Mouse (Mus musculus) lung, embryonic 15.5 days (tissue): ENCODE results near the gene Nit2. TPM values are rescaled to one million over a fixed set of nuclear protein-coding genes. Genes with fewer than 3 reads are reported as not detected.
"Not testable (repeated sequence)": the region's sequence is repeated elsewhere in the genome, so short reads cannot be mapped to it uniquely, and the experiment has no call there.

Experiments used
- ATAC-seq: fragments of 200-750 bp; cut with Nextera tagmentation; 2 replicates; pipeline ENCODE4 v1.8.0; 2017; ENCODE audit warnings: moderate number of reproducible peaks, borderline replicate concordance; ENCODE audit not compliant: low FRiP score, low TSS enrichment; ENCODE audit errors: extremely low read depth
- H3K27ac ChIP-seq: fragments of 300-500 bp; sonication (generic); 2 replicates; pipeline ENCODE4 v1.5.1; 2015; ENCODE audit warnings: moderate library complexity, mild to moderate bottlenecking, inconsistent platforms
- H3K27me3 ChIP-seq: fragments of 300-500 bp; sonication (generic); 2 replicates; pipeline ENCODE4 v1.6.1; 2015; ENCODE audit warnings: inconsistent platforms
- H3K36me3 ChIP-seq: fragments of 300-500 bp; sonication (generic); 2 replicates; pipeline ENCODE4 v1.6.1; 2015; ENCODE audit warnings: inconsistent platforms
- H3K4me1 ChIP-seq: fragments of 300-500 bp; sonication (generic); 2 replicates; pipeline ENCODE4 v1.6.1; 2015; ENCODE audit warnings: inconsistent platforms
- H3K4me2 ChIP-seq: fragments of 300-500 bp; sonication (generic); 2 replicates; pipeline ENCODE4 v1.6.1; 2015; ENCODE audit warnings: inconsistent platforms, mild to moderate bottlenecking, moderate library complexity
- H3K4me3 ChIP-seq: fragments of 300-500 bp; sonication (generic); 2 replicates; pipeline ENCODE4 v1.5.1; 2015; ENCODE audit warnings: mild to moderate bottlenecking, inconsistent platforms
- H3K9ac ChIP-seq: fragments of 300-500 bp; sonication (generic); 2 replicates; pipeline ENCODE4 v1.6.1; 2015; ENCODE audit warnings: inconsistent platforms
- H3K9me3 ChIP-seq: fragments of 300-500 bp; sonication (generic); 2 replicates; pipeline ENCODE4 v1.6.1; 2016; ENCODE audit warnings: inconsistent platforms
- WGBS: fragments of 180-500 bp; shearing (Covaris S2); methylation state at CpG from one replicate; pipeline ENCODE4 v1.1.7; 2015; 5-methylcytosine and 5-hydroxymethylcytosine counted together
- polyA plus RNA-seq: library from polyadenylated mRNA; unstranded; fragments of >200 nt; fragmentation: Nextera tagmentation; extraction: Ambion mirVana; gene quantifications from 2 replicates; pipeline ENCODE4 v1.2.1, GENCODE M21; 2015

The Nit2 gene
- polyA plus RNA-seq, 1 experiment from 2014 or later = 72.4 TPM

DNA sequence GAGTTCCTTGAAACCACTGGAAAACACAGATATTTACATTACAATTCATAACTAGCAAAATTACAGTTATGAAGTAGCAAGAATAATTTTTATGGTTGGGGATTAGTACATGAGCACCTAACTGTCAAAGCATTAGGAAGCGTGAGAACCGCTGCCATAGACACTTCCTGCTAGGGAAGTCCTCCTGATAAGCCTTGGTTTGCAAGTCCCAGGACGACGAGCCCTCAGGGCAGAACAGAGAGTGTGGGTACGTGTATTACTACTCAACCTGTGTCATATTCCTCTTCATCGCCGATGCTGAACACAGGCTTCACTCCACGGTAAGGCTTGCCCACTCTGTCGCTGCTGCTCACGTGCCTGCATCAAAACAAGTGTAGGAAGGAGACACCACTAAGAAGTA, 10.5 kb upstream of the Nit2 start:
- no peak for ATAC-seq
- H3K27ac ChIP-seq = no peak overlapping the region
- H3K4me1 ChIP-seq = no peaks in the 10 kb centered on the region
- H3K4me3 ChIP-seq = no peak overlapping the region
- peaks cover 37% of the 10 kb centered on the region for H3K36me3 ChIP-seq
- H3K27me3 ChIP-seq = no peaks in the 10 kb centered on the region
- H3K9ac ChIP-seq = no peak overlapping the region
- no peaks in the 10 kb centered on the region for H3K9me3 ChIP-seq
- 85% methylated on average over 10 of the region's 10 CpGs for WGBS
- no peak overlapping the region for H3K4me2 ChIP-seq

DNA sequence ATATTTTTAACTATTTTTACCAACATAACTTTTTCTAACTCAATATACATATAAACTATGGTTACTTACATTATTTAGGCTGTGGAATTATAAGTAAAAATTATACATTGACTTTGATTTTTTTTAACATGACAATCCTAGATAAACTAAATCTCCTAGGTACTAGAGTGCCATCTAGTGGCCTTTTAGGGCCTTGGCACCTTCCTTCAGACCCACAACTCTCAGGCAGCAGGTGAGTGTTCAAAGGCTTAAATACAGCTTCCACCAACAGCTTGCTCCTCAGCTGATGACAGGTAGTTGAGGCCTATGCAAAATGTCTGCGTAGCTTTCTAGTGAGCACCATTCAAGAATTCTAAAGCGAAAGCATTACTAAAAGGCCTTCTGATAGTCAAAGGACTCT, 10.1 kb upstream of the Nit2 start:
- Histone ChIP-seq H3K4me2 (no peak overlapping the region), H3K4me1 (no peaks in the 10 kb centered on the region), H3K4me3 (no peak overlapping the region), H3K9me3 (no peaks in the 10 kb centered on the region), H3K9ac (no peak overlapping the region), H3K27me3 (no peaks in the 10 kb centered on the region), H3K27ac (no peak overlapping the region), H3K36me3 (peaks cover 36% of the 10 kb centered on the region)
- WGBS = 66% methylated on average over 2 of the region's 2 CpGs
- ATAC-seq = no peak

- Histone ChIP-seq H3K27me3 (no peaks in the 10 kb centered on the region), H3K4me2 (no peak overlapping the region), H3K9me3 (no peaks in the 10 kb centered on the region), H3K4me3 (no peak overlapping the region), H3K36me3 (peaks cover 30% of the 10 kb centered on the region), H3K9ac (no peak overlapping the region), H3K27ac (no peak overlapping the region), H3K4me1 (no peaks in the 10 kb centered on the region)
- no peak for ATAC-seq
- whole genome bisulfite sequencing = 81% methylated on average over 7 of the region's 7 CpGs
These were observed 9.1 kb upstream of the Nit2 start for GRCm38 (mm10) chr16:57176276-57176675.

DNA sequence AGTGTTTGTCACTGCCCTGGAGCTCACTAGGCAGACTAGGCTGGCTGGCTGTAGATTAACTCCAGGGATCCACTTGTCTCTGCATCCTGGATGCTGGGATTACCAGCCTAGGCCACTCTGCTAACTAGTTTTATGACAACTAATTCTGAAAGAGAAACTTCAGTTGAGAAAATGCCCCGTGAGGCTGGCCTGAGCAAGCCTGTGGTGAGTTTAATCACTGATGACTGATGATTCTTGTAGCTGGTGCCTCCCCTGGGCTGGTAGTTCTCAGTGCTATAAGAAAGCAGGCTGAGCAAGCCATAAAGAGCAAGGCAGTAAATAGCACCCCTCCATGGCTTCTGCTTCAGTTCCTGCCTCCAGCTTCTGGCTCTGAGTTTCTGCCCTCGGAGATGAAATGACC, 8.6 kb upstream of the Nit2 start:
- Histone ChIP-seq H3K9ac (no peak overlapping the region), H3K27ac (no peak overlapping the region), H3K4me2 (no peak overlapping the region), H3K4me1 (no peaks in the 10 kb centered on the region), H3K9me3 (no peaks in the 10 kb centered on the region), H3K27me3 (no peaks in the 10 kb centered on the region), H3K4me3 (no peak overlapping the region), H3K36me3 (peaks cover 31% of the 10 kb centered on the region)
- 72% methylated on average over 2 of the region's 2 CpGs for WGBS
- ATAC-seq = no peak

DNA sequence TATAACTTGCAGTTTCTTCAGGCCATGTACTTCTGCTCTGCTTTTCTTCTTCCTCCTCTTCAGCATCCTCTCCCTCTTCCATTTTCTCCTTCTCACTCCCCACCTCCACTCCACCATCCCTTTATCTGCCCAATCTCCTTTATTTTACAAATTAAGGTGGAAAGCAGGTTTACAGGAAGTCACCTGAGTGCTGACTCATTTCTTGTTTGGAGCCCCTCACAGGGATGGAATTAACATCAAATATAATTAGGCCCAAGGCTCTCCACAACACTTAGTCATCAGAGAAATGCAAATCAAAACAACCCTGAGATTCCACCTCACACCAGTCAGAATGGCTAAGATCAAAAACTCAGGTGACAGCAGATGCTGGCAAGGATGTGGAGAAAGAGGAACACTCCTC, 7.3 kb upstream of the Nit2 start:
- H3K4me3 ChIP-seq, H3K27me3 ChIP-seq, H3K4me1 ChIP-seq, H3K4me2 ChIP-seq, H3K27ac ChIP-seq, H3K9me3 ChIP-seq, ATAC-seq, H3K9ac ChIP-seq: not testable (repeated sequence)
- H3K36me3 ChIP-seq = peaks cover 30% of the 10 kb centered on the region

DNA sequence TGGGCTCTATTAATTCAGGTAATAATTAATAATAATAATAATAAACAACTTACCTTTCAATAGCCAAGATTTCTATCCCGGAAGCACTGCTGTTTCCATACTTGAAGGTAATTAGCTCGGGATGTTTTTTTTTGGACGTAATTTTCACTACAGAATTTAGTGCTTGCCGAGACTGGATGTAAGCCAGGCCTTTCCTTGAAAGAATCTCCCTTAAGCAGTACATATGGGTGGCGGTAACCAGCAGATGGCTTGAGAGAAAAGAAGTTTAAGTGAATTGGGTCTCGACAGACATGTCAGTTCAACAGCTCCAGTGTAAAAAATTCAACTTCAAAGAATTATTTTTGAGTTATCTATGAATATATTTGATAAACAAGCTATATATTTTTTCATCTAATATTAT, 4.4 kb upstream of the Nit2 start:
- Histone ChIP-seq H3K4me3 (no peak overlapping the region), H3K9ac (no peak overlapping the region), H3K9me3 (no peaks in the 10 kb centered on the region), H3K27me3 (no peaks in the 10 kb centered on the region), H3K4me1 (peaks cover 2% of the 10 kb centered on the region; the same call in 1 of the 2 replicates), H3K4me2 (no peak overlapping the region), H3K27ac (no peak overlapping the region), H3K36me3 (peaks cover 26% of the 10 kb centered on the region)
- 84% methylated on average over 6 of the region's 6 CpGs for WGBS
- ATAC-seq = no peak

DNA sequence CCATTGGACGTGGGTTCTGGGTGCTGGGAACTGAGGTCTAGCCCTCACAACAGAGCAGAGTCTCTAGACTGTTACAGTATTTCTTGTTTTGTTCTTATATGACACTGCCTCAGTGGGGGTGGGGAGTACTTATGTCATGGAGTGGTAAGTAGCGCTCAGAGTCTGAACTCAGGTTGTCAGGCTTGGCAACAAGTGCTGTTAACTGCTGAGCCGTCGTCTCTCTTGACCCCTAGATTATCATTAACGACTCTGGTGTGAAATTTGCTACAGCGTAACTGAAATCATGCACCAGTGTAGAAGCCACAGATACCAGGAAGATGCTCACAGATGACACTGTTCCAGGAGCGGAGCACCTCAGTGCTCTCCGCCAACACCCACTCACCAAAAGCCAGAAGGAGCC, 4.0 kb upstream of the Nit2 start:
- Histone ChIP-seq H3K27ac (no peak overlapping the region), H3K36me3 (peaks cover 24% of the 10 kb centered on the region), H3K27me3 (no peaks in the 10 kb centered on the region), H3K4me3 (no peak overlapping the region), H3K4me1 (peaks cover 6% of the 10 kb centered on the region; the same call in 1 of the 2 replicates), H3K9ac (no peak overlapping the region), H3K4me2 (no peak overlapping the region), H3K9me3 (no peaks in the 10 kb centered on the region)
- ATAC-seq = no peak
- 82% methylated on average over 8 of the region's 8 CpGs for WGBS

GRCm38 (mm10) chr16:57168236-57168635, 1.1 kb upstream of the Nit2 start:
- WGBS = 72% methylated on average over 4 of the region's 4 CpGs
- Histone ChIP-seq H3K9ac (no peak overlapping the region), H3K4me1 (peaks cover 12% of the 10 kb centered on the region; the same call in 1 of the 2 replicates), H3K27me3 (no peaks in the 10 kb centered on the region), H3K9me3 (no peaks in the 10 kb centered on the region), H3K4me2 (no peak overlapping the region), H3K4me3 (no peak overlapping the region), H3K27ac (no peak overlapping the region), H3K36me3 (peaks cover 20% of the 10 kb centered on the region)
- no peak for ATAC-seq

GRCm38 (mm10) chr16:57167514-57167912, 372 bp upstream of the Nit2 start:
- 23% methylated on average over 5 of the region's 5 CpGs for WGBS
- peaks cover 12% of the 10 kb centered on the region; the same call in 1 of the 2 replicates for H3K4me1 ChIP-seq
- no peaks in the 10 kb centered on the region for H3K27me3 ChIP-seq
- H3K9me3 ChIP-seq = no peaks in the 10 kb centered on the region
- peak overlapping the region; percentile 76 for H3K4me3 ChIP-seq
- H3K4me2 ChIP-seq = peak overlapping the region; percentile 75
- peaks cover 16% of the 10 kb centered on the region for H3K36me3 ChIP-seq
- no peak overlapping the region; the same call in 1 of the 2 replicates for H3K9ac ChIP-seq
- peak; percentile 49 for ATAC-seq
- H3K27ac ChIP-seq = no peak overlapping the region; the same call in 1 of the 2 replicates

DNA sequence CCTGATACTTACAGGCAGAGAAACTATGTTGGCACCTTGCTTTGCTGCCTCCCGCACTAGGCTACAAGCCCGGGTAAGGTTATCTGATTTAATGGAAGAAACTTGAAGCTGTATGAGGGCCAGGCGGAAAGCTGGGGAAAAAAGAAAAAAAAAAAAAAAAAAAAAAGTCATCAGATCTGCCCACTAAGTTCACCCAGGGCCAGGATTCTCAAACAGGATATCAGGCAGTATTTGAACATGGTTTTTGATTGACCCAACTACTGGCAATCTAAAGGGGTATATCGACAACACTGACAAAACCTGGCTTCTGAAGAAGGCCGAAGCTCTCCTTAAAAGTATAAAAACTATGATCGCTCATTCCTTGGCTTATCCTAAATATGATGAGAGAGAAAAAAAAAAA, 1.1 kb downstream of the Nit2 start:
- Histone ChIP-seq H3K4me2 (peak overlapping the region; percentile 75), H3K4me3 (peak overlapping the region; percentile 76), H3K36me3 (peaks cover 9% of the 10 kb centered on the region), H3K27ac (peak overlapping the region; percentile 91; the same call in 1 of the 2 replicates), H3K9me3 (no peaks in the 10 kb centered on the region), H3K9ac (peak overlapping the region; percentile 82; the same call in 1 of the 2 replicates), H3K4me1 (peaks cover 12% of the 10 kb centered on the region; the same call in 1 of the 2 replicates), H3K27me3 (no peaks in the 10 kb centered on the region)
- no peak for ATAC-seq
- WGBS = 73% methylated on average over 6 of the region's 6 CpGs

- Histone ChIP-seq H3K9ac (no peak overlapping the region), H3K27ac (no peak overlapping the region), H3K4me1 (peaks cover 12% of the 10 kb centered on the region; the same call in 1 of the 2 replicates), H3K36me3 (peaks cover 3% of the 10 kb centered on the region; the same call in 1 of the 2 replicates), H3K4me3 (no peak overlapping the region), H3K27me3 (no peaks in the 10 kb centered on the region), H3K4me2 (no peak overlapping the region), H3K9me3 (no peaks in the 10 kb centered on the region)
- 93% methylated on average over 5 of the region's 5 CpGs for WGBS
- no peak for ATAC-seq
These were observed 2.0 kb downstream of the Nit2 start for GRCm38 (mm10) chr16:57165157-57165556.

DNA sequence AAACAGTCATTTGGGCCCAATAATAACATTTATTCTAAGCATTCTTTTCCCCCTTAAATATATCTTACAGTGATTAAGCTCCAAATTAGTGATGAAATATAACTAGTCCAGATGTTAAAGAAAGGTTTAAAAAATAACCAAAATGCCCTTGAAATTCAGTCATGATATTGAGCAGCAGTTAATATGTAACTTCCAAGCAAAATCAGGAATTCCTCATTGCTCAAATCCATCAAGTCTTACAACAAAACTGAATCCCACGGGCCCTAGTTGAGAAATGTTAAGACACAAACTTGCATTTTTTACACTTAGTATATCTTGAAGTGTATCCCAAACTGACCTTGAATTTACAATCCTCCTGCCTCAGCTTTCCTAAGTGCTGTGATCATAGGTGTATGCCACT, 3.4 kb downstream of the Nit2 start:
- H3K27me3 ChIP-seq = no peaks in the 10 kb centered on the region
- no peak overlapping the region for H3K4me2 ChIP-seq
- no peak for ATAC-seq
- H3K9me3 ChIP-seq = no peaks in the 10 kb centered on the region
- H3K9ac ChIP-seq = no peak overlapping the region
- no peak overlapping the region for H3K27ac ChIP-seq
- WGBS = 67% methylated on average over 1 of the region's 1 CpGs
- peaks cover 11% of the 10 kb centered on the region; the same call in 1 of the 2 replicates for H3K36me3 ChIP-seq
- H3K4me1 ChIP-seq = peaks cover 12% of the 10 kb centered on the region; the same call in 1 of the 2 replicates
- no peak overlapping the region for H3K4me3 ChIP-seq

DNA sequence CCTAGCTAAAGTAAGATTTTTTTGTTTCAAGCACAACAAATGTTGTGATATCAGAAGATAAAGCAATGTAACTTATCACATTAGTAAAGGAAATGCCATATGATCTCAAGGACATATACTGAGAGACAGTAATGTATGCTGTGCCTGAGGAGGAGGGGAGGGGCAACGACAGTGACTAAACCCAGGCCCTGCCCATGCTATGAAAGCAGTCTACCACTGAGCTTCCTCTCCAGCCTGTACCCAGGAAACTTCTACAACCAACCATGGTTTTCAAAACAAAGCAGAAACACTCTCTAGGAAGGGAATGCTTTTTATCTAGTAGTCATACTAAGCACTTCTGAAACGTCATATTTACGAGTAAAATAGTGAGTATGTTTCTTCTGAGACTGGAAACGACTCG, 4.3 kb downstream of the Nit2 start:
- no peaks in the 10 kb centered on the region for H3K27me3 ChIP-seq
- H3K27ac ChIP-seq = no peak overlapping the region
- H3K4me1 ChIP-seq = peaks cover 12% of the 10 kb centered on the region; the same call in 1 of the 2 replicates
- no peak overlapping the region for H3K4me3 ChIP-seq
- no peaks in the 10 kb centered on the region for H3K9me3 ChIP-seq
- H3K4me2 ChIP-seq = no peak overlapping the region
- ATAC-seq = no peak
- H3K36me3 ChIP-seq = peaks cover 13% of the 10 kb centered on the region
- H3K9ac ChIP-seq = no peak overlapping the region
- WGBS = 88% methylated on average over 5 of the region's 5 CpGs
